Mouse (Mus musculus) neural tube, embryonic 12.5 days (tissue): ENCODE results near the gene 1700061G19Rik. TPM values are rescaled to one million over a fixed set of nuclear protein-coding genes. Genes with fewer than 3 reads are reported as not detected.

ENCODE experiments used
- ATAC-seq: fragments of 200-750 bp; cut with Nextera tagmentation; 2 replicates; pipeline ENCODE4 v1.8.0; 2017; ENCODE audit warnings: low read depth, mild to moderate bottlenecking, moderate TSS enrichment, moderate library complexity; ENCODE audit not compliant: low FRiP score
- H3K27ac ChIP-seq: fragments of 300-500 bp; sonication (generic); 2 replicates; pipeline ENCODE4 v1.5.1; 2016
- H3K27me3 ChIP-seq: fragments of 300-500 bp; sonication (generic); replicated peaks from 2 replicates; pipeline ENCODE4 v1.6.1; 2016; ENCODE audit warnings: mild to moderate bottlenecking
- H3K36me3 ChIP-seq: fragments of 300-500 bp; sonication (generic); 2 replicates; pipeline ENCODE4 v1.6.1; 2016; ENCODE audit warnings: mild to moderate bottlenecking
- H3K4me1 ChIP-seq: fragments of 300-500 bp; sonication (generic); 2 replicates; pipeline ENCODE4 v1.6.1; 2016
- H3K4me2 ChIP-seq: fragments of 300-500 bp; sonication (generic); replicated peaks from 2 replicates; pipeline ENCODE4 v1.6.1; 2016; ENCODE audit warnings: mild to moderate bottlenecking
- H3K4me3 ChIP-seq: fragments of 300-500 bp; sonication (generic); 2 replicates; pipeline ENCODE4 v1.5.1; 2016
- H3K9ac ChIP-seq: fragments of 300-500 bp; sonication (generic); 2 replicates; pipeline ENCODE4 v1.6.1; 2016; ENCODE audit warnings: mild to moderate bottlenecking
- H3K9me3 ChIP-seq: fragments of 300-500 bp; sonication (generic); 2 replicates; pipeline ENCODE4 v1.6.1; 2016; ENCODE audit warnings: mild to moderate bottlenecking
- WGBS: fragments of 180-500 bp; shearing (Covaris S2); methylation state at CpG from one replicate; pipeline ENCODE4 v1.1.7; 2016; 5-methylcytosine and 5-hydroxymethylcytosine counted together
- polyA plus RNA-seq: library from polyadenylated mRNA; unstranded; fragments of >200 nt; fragmentation: Nextera tagmentation; extraction: Ambion mirVana; gene quantifications from 2 replicates; pipeline ENCODE4 v1.2.1, GENCODE M21; 2016

1700061G19Rik gene
- 0.16 and 0.42 TPM in 2 replicates for polyA plus RNA-seq

DNA sequence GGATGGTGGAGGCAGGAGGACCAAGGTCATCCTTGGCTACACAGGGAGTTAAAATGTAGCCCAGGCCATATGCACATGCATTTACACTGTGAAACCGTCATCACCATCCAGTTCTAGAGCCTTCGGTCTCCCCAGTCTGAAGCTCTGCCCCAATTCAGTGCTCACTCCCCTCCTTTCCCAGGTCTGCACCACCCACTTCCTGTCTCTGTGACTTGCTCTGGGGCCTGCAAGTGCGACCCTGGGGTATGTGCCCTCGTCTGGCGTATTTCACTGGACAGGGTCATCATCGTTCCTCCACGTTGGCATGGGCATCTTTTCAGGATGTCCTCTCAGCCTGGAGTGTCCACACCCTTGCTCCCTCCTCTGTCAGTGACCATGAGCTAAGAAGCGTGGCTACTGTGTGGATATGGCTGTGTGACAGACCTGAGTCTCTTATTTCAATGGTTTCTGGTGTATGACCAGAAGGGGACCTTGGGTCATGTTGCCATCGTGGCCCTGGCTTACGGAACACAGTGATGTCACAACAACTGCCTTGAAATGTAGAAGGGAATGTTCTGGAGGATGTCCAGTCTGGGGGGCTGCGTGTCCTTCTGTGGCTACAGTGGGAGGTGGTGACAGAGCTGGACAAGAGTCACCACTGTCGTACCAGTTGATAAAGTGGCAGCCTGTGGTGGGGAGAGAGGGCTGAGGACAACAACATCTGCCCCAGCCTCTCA, at the start of gene 1700061G19Rik:
Gene 1700061G19Rik, plus strand, starts transcription at position 542 of the 716 bp plus-strand sequence.
- no peak for ATAC-seq
- 88% methylated on average over 12 of the region's 12 CpGs for WGBS
- Histone ChIP-seq H3K4me3 (no peak within 1 kb of the TSS), H3K4me1 (no peaks in the 10 kb centered on the region), H3K36me3 (no peaks in the 10 kb centered on the region), H3K9ac (no peak within 1 kb of the TSS), H3K4me2 (no peak within 1 kb of the TSS), H3K9me3 (no peaks in the 10 kb centered on the region), H3K27ac (no peak within 1 kb of the TSS), H3K27me3 (no peaks in the 10 kb centered on the region)

DNA sequence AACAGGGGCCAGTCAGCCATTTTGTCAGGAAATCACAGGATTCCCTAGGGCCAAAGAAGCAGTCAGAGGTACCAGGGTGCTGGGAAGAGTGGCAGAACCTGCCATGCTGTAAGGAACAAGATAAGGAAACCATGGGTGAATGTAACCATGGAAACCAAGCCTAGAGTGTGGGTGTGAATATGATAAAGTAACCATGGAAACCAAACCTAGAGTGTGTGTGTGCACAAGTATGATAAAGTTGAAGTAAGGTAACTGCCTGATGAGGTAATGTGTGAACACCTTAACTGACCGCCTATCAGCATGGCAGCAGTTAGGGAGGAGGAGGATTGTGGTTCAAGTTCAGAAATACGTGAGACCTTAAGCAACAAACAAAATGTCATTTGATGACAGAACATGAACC, 48.6 kb upstream of the 1700061G19Rik start:
- H3K36me3 ChIP-seq: no peaks in the 10 kb centered on the region
- H3K9ac ChIP-seq: no peak overlapping the region
- no peaks in the 10 kb centered on the region for H3K9me3 ChIP-seq
- no peak for ATAC-seq
- peaks cover 10% of the 10 kb centered on the region for H3K4me1 ChIP-seq
- no peak overlapping the region for H3K4me3 ChIP-seq
- H3K27ac ChIP-seq: no peak overlapping the region
- peaks cover 15% of the 10 kb centered on the region; the same call in 1 of the 2 replicates for H3K27me3 ChIP-seq
- no peak overlapping the region for H3K4me2 ChIP-seq
- 92% methylated on average over 2 of the region's 2 CpGs for WGBS

DNA sequence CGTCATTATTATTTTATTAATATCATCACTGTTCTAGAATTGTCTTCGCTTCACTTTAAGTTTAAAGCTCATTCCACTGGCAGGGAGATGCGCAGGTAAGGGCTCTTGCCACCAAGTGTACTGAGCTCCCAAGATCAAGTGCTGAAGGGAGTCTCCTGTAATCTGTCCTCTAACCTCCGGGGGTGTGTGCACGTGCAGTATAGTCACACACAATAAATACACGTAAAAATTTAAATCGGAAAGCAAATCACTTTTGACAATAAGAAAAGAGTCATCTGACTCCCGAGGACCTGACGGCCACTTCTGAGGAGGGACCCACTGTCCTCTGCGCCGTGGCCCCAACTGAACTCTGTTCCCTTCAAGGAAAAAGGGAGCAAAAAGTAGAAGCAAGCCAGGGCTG, 46.1 kb upstream of the 1700061G19Rik start:
- Histone ChIP-seq H3K4me1 (peaks cover 10% of the 10 kb centered on the region), H3K4me3 (peak overlapping the region; percentile 64; the same call in 1 of the 2 replicates), H3K4me2 (peak overlapping the region; percentile 85), H3K27me3 (peaks cover 15% of the 10 kb centered on the region; the same call in 1 of the 2 replicates), H3K27ac (no peak overlapping the region), H3K9me3 (no peaks in the 10 kb centered on the region), H3K36me3 (no peaks in the 10 kb centered on the region), H3K9ac (no peak overlapping the region; the same call in 1 of the 2 replicates)
- 26% methylated on average over 11 of the region's 11 CpGs for WGBS
- no peak for ATAC-seq

DNA sequence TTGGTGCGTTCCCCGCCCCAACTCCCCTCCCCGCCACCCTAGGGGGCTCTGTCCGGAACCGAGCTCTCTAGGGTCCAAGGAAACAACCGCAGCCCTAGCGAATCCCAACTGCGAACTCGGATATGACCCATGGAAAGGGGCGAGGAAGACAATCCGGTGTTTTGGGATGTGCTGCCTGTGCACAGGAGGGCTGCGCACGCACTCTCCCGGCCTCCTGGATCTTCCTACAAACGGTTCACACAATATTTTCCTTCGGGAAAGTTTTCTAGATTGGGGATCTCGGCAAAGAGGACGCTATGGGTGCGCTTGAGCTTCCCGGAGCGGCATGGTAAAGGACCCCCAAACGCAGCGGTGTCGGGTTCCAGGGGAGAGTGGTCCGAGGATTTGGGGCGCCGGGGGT, 45.5 kb upstream of the 1700061G19Rik start:
- Histone ChIP-seq H3K27ac (no peak overlapping the region), H3K4me1 (peaks cover 10% of the 10 kb centered on the region), H3K9ac (peak overlapping the region; percentile 51), H3K27me3 (peaks cover 15% of the 10 kb centered on the region; the same call in 1 of the 2 replicates), H3K36me3 (no peaks in the 10 kb centered on the region), H3K4me3 (peak overlapping the region; percentile 64), H3K4me2 (peak overlapping the region; percentile 85), H3K9me3 (no peaks in the 10 kb centered on the region)
- under 1% methylated on average over 27 of the region's 27 CpGs for WGBS
- ATAC-seq: no peak

GRCm38 (mm10) chr17:56830411-56831110, 44.7 kb upstream of the 1700061G19Rik start, which contains the start of gene Rfx2:
Gene Rfx2, minus strand, starts transcription at chr17:56831013.
- no peaks in the 10 kb centered on the region for H3K9me3 ChIP-seq
- no peak; the same call in none of the 2 replicates for ATAC-seq
- peak within 1 kb of the TSS; percentile 64 for H3K4me3 ChIP-seq
- H3K4me1 ChIP-seq: peaks cover 10% of the 10 kb centered on the region
- peak within 1 kb of the TSS; percentile 52 for H3K9ac ChIP-seq
- peaks cover 15% of the 10 kb centered on the region; the same call in 1 of the 2 replicates for H3K27me3 ChIP-seq
- no peak within 1 kb of the TSS for H3K27ac ChIP-seq
- peak within 1 kb of the TSS; percentile 85 for H3K4me2 ChIP-seq
- no peaks in the 10 kb centered on the region for H3K36me3 ChIP-seq
- WGBS: under 1% methylated on average over 34 of the region's 62 CpGs

DNA sequence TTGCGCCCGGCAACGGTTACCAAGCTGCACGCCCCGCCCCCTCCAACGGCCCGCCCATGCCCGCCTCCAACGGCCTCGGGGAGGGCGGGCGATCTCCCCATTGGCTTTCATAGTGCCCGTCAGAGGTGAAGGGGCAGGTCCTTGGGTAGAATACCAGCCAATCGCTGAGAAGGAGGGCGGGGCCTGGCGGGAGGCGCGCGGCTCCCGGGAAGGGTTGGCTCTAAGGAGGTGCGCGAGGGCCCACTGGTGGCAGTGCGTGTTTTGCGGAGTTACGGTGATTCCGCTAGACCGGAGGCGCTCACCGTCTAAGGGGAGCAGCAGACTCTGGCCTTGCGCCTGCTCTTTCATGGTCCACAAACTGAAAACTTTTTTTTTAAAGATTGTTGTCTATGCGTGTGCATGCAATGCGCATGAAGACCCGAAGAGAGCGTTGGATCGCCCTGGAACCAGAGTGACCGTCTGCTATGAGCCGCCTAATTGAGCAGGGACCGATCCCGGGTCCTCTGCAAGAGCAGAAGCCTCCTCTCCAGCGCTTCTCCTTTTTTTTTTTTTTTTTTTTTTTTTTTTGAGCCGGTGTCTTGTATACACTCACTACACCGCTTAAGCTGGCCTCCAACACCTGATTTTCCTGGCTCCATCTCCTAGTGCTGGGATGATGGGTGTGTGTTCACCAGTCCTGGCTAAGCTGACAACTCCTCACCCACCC, 44.0 kb upstream of the 1700061G19Rik start:
- WGBS: under 1% methylated on average over 42 of the region's 42 CpGs
- Histone ChIP-seq H3K27me3 (peaks cover 15% of the 10 kb centered on the region; the same call in 1 of the 2 replicates), H3K9ac (no peak overlapping the region), H3K36me3 (no peaks in the 10 kb centered on the region), H3K27ac (no peak overlapping the region), H3K4me1 (peaks cover 10% of the 10 kb centered on the region), H3K9me3 (no peaks in the 10 kb centered on the region), H3K4me3 (peak overlapping the region; percentile 64), H3K4me2 (peak overlapping the region; percentile 85)
- peak; percentile 99 for ATAC-seq

GRCm38 (mm10) chr17:56832918-56833317, 42.4 kb upstream of the 1700061G19Rik start:
- ATAC-seq: no peak
- Histone ChIP-seq H3K4me1 (peaks cover 10% of the 10 kb centered on the region), H3K9ac (no peak overlapping the region), H3K9me3 (no peaks in the 10 kb centered on the region), H3K4me2 (no peak overlapping the region), H3K27me3 (peaks cover 15% of the 10 kb centered on the region; the same call in 1 of the 2 replicates), H3K36me3 (no peaks in the 10 kb centered on the region), H3K4me3 (no peak overlapping the region), H3K27ac (no peak overlapping the region)
- 75% methylated on average over 1 of the region's 1 CpGs for WGBS

- H3K4me3 ChIP-seq: no peak overlapping the region
- no peaks in the 10 kb centered on the region for H3K36me3 ChIP-seq
- H3K4me2 ChIP-seq: no peak overlapping the region
- H3K27ac ChIP-seq: no peak overlapping the region
- H3K27me3 ChIP-seq: peaks cover 15% of the 10 kb centered on the region; the same call in 1 of the 2 replicates
- H3K4me1 ChIP-seq: peaks cover 10% of the 10 kb centered on the region
- no peak for ATAC-seq
- H3K9me3 ChIP-seq: no peaks in the 10 kb centered on the region
- 95% methylated on average over 1 of the region's 1 CpGs for WGBS
- no peak overlapping the region for H3K9ac ChIP-seq
Observed at GRCm38 (mm10) chr17:56833381-56833780, 41.9 kb upstream of the 1700061G19Rik start.

GRCm38 (mm10) chr17:56836336-56836735, 38.9 kb upstream of the 1700061G19Rik start:
- 91% methylated on average over 8 of the region's 8 CpGs for WGBS
- no peaks in the 10 kb centered on the region for H3K9me3 ChIP-seq
- no peak overlapping the region for H3K4me3 ChIP-seq
- no peak overlapping the region for H3K9ac ChIP-seq
- no peaks in the 10 kb centered on the region for H3K4me1 ChIP-seq
- H3K36me3 ChIP-seq: no peaks in the 10 kb centered on the region
- no peak for ATAC-seq
- no peaks in the 10 kb centered on the region for H3K27me3 ChIP-seq
- H3K27ac ChIP-seq: no peak overlapping the region
- no peak overlapping the region for H3K4me2 ChIP-seq

DNA sequence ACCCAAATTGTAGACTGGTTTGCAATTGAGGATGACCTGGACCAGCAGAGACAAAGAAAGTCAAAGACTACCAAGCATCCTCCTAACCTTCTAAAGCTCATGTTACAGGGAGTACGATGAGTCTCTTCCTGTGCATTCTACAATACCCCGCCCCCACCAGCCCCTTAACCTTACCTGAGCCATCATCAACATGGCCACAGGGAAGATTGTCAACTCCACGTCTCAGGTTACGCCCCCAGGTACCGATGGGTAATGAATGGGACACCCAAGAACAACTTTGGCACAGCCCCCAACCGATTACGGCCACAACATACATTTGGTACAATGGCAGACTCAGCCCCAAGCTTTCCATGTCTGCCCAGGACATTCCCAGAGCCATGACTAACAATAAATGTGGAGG, 34.8 kb upstream of the 1700061G19Rik start:
- H3K4me3 ChIP-seq: no peak overlapping the region
- H3K27me3 ChIP-seq: no peaks in the 10 kb centered on the region
- H3K9me3 ChIP-seq: no peaks in the 10 kb centered on the region
- 86% methylated on average over 7 of the region's 7 CpGs for WGBS
- H3K4me1 ChIP-seq: no peaks in the 10 kb centered on the region
- no peak for ATAC-seq
- H3K9ac ChIP-seq: no peak overlapping the region
- no peak overlapping the region for H3K4me2 ChIP-seq
- H3K27ac ChIP-seq: no peak overlapping the region
- no peaks in the 10 kb centered on the region for H3K36me3 ChIP-seq

- Histone ChIP-seq H3K4me1 (no peaks in the 10 kb centered on the region), H3K27ac (no peak overlapping the region), H3K9ac (no peak overlapping the region), H3K27me3 (no peaks in the 10 kb centered on the region), H3K9me3 (no peaks in the 10 kb centered on the region), H3K4me2 (no peak overlapping the region), H3K4me3 (no peak overlapping the region), H3K36me3 (no peaks in the 10 kb centered on the region)
- WGBS: 83% methylated on average over 5 of the region's 5 CpGs
- ATAC-seq: no peak
Observed at GRCm38 (mm10) chr17:56842173-56842572, 33.1 kb upstream of the 1700061G19Rik start.

DNA sequence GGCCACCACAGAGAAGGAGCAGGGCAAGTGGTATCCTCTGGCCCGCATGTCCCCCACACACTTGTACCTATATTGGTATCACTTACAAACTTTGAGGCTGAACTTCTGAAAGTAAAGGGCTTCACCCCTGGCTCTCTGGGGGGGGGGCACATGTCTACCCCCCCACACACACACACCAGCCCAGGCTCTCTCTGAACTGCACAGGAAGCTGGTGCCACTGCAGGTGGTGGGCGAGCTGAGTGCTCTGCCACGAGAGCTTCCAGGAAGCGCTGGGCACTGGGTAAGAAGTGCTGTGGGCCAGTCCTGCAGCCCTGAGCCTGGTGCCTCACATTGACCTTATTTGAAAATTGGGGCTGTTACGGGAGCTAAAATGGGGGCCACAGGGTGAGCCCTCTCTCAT, 31.6 kb upstream of the 1700061G19Rik start:
- Histone ChIP-seq H3K4me3 (no peak overlapping the region), H3K36me3 (no peaks in the 10 kb centered on the region), H3K9me3 (no peaks in the 10 kb centered on the region), H3K27ac (no peak overlapping the region), H3K4me1 (no peaks in the 10 kb centered on the region), H3K9ac (no peak overlapping the region), H3K27me3 (no peaks in the 10 kb centered on the region), H3K4me2 (no peak overlapping the region)
- no peak for ATAC-seq
- WGBS: 75% methylated on average over 5 of the region's 5 CpGs
